Mouse (Mus musculus) cerebellum, adult 2 months (tissue): Measurements from ENCODE around the gene Gm17651.

Source experiments
- CTCF ChIP-seq: fragments of 200-500 bp; IDR thresholded peaks from 2 replicates; pipeline ENCODE4 v1.5.1; 2011; ENCODE audit warnings: low read depth, mild to moderate bottlenecking, control low read depth, low read length, moderate library complexity, borderline replicate concordance; ENCODE audit not compliant: insufficient read depth
- POLR2A ChIP-seq: fragments of 200-500 bp; IDR thresholded peaks from 2 replicates; pipeline ENCODE4 v1.6.1; 2011; ENCODE audit warnings: low read length, control low read depth, borderline replicate concordance; ENCODE audit not compliant: insufficient read depth

- no peak for TF ChIP-seq POLR2A
- TF ChIP-seq CTCF, result no peak
Observed at GRCm38 (mm10) chr3:97631258-97631860, 43.1 kb downstream of the Gm17651 start.
